Mouse (Mus musculus): ENCODE measurements around the gene Otop3. TPM values are rescaled to one million over a fixed set of nuclear protein-coding genes. Genes with fewer than 3 reads are reported as not detected.

Otop3 gene
- polyA plus RNA-seq, 1 experiment = not detected

GRCm38 (mm10) chr11:115370368-115370767, 35.8 kb downstream of the Otop3 start:
- Histone ChIP-seq H3K27me3 (ENCODE audit: control insufficient read depth, insufficient read depth, insufficient read length) (no peaks in the 10 kb centered on the region), H3K79me3 (ENCODE audit: low read depth) (no peaks in the 10 kb centered on the region), H3K4me3 (ENCODE audit: insufficient read depth, poor library complexity, severe bottlenecking) (no peak overlapping the region), H3K79me2 (ENCODE audit: control insufficient read depth, insufficient read depth) (no peaks in the 10 kb centered on the region), H3K36me3 (ENCODE audit: control insufficient read depth, insufficient read depth) (no peaks in the 10 kb centered on the region), H3ac (ENCODE audit: control insufficient read depth, insufficient read length, low read depth) (no peak overlapping the region)
- TF ChIP-seq FOSL1 (IDR thresholded peaks at IDR 0.05; ENCODE audit: insufficient read depth, low read length, poor library complexity, severe bottlenecking) = no peak
- no peak for TF ChIP-seq MAX (IDR thresholded peaks at IDR 0.05)
- no peak for TF ChIP-seq CEBPB (IDR thresholded peaks at IDR 0.05; ENCODE audit: low read depth)
- no peak for TF ChIP-seq USF1 (IDR thresholded peaks at IDR 0.05; ENCODE audit: low read depth)
- no peak for TF ChIP-seq CTCF (IDR thresholded peaks at IDR 0.05; ENCODE audit: control insufficient read depth, insufficient read depth, insufficient read length)
- no peak for TF ChIP-seq MYOD1 (IDR thresholded peaks at IDR 0.05; ENCODE audit: control insufficient read depth, insufficient read length, low read depth)
- no peak for TF ChIP-seq MYOG (IDR thresholded peaks at IDR 0.05; ENCODE audit: control insufficient read depth, extremely low read depth, insufficient read length)

- H3K36me3 ChIP-seq (ENCODE audit: control insufficient read depth, insufficient read depth) = no peaks in the 10 kb centered on the region
- no peak overlapping the region for H3ac ChIP-seq (ENCODE audit: control insufficient read depth, insufficient read length, low read depth)
- no peaks in the 10 kb centered on the region for H3K79me2 ChIP-seq (ENCODE audit: control insufficient read depth, insufficient read depth)
- no peak overlapping the region for H3K4me3 ChIP-seq (ENCODE audit: insufficient read depth, poor library complexity, severe bottlenecking)
- no peak for TF ChIP-seq USF1 (IDR thresholded peaks at IDR 0.05; ENCODE audit: low read depth)
- TF ChIP-seq MAX (IDR thresholded peaks at IDR 0.05) = no peak
- TF ChIP-seq CEBPB (IDR thresholded peaks at IDR 0.05; ENCODE audit: low read depth) = no peak
- TF ChIP-seq CTCF (IDR thresholded peaks at IDR 0.05; ENCODE audit: control insufficient read depth, insufficient read depth, insufficient read length) = no peak
- no peaks in the 10 kb centered on the region for H3K27me3 ChIP-seq (ENCODE audit: control insufficient read depth, insufficient read depth, insufficient read length)
- no peaks in the 10 kb centered on the region for H3K79me3 ChIP-seq (ENCODE audit: low read depth)
Measured at GRCm38 (mm10) chr11:115371354-115371753, 36.8 kb downstream of the Otop3 start.

GRCm38 (mm10) chr11:115372015-115372414, 37.5 kb downstream of the Otop3 start:
- Histone ChIP-seq H3K27me3 (ENCODE audit: control insufficient read depth, insufficient read depth, insufficient read length) (no peaks in the 10 kb centered on the region), H3K36me3 (ENCODE audit: control insufficient read depth, insufficient read depth) (no peaks in the 10 kb centered on the region), H3K4me3 (ENCODE audit: insufficient read depth, poor library complexity, severe bottlenecking) (no peak overlapping the region), H3ac (ENCODE audit: control insufficient read depth, insufficient read length, low read depth) (no peak overlapping the region), H3K79me3 (ENCODE audit: low read depth) (no peaks in the 10 kb centered on the region), H3K79me2 (ENCODE audit: control insufficient read depth, insufficient read depth) (no peaks in the 10 kb centered on the region)
- TF ChIP-seq CTCF (IDR thresholded peaks at IDR 0.05; ENCODE audit: control insufficient read depth, insufficient read depth, insufficient read length) = no peak
- no peak for TF ChIP-seq CEBPB (IDR thresholded peaks at IDR 0.05; ENCODE audit: low read depth)
- TF ChIP-seq MAX (IDR thresholded peaks at IDR 0.05) = no peak
- TF ChIP-seq USF1 (IDR thresholded peaks at IDR 0.05; ENCODE audit: low read depth) = no peak
- TF ChIP-seq FOSL1 (IDR thresholded peaks at IDR 0.05; ENCODE audit: insufficient read depth, low read length, poor library complexity, severe bottlenecking) = no peak
- no peak for TF ChIP-seq MYOD1 (IDR thresholded peaks at IDR 0.05; ENCODE audit: control insufficient read depth, insufficient read length, low read depth)

GRCm38 (mm10) chr11:115372737-115373136, 38.2 kb downstream of the Otop3 start:
- H3K79me2 ChIP-seq (ENCODE audit: control insufficient read depth, insufficient read depth) = no peaks in the 10 kb centered on the region
- no peak overlapping the region for H3K4me3 ChIP-seq (ENCODE audit: insufficient read depth, poor library complexity, severe bottlenecking)
- H3K36me3 ChIP-seq (ENCODE audit: control insufficient read depth, insufficient read depth) = no peaks in the 10 kb centered on the region
- TF ChIP-seq MAX (IDR thresholded peaks at IDR 0.05) (no peak), MYOD1 (IDR thresholded peaks at IDR 0.05; ENCODE audit: control insufficient read depth, insufficient read length, low read depth) (no peak), CTCF (IDR thresholded peaks at IDR 0.05; ENCODE audit: control insufficient read depth, insufficient read depth, insufficient read length) (no peak), CEBPB (IDR thresholded peaks at IDR 0.05; ENCODE audit: low read depth) (no peak), USF1 (IDR thresholded peaks at IDR 0.05; ENCODE audit: low read depth) (no peak), FOSL1 (IDR thresholded peaks at IDR 0.05; ENCODE audit: insufficient read depth, low read length, poor library complexity, severe bottlenecking) (no peak), MYOG (IDR thresholded peaks at IDR 0.05; ENCODE audit: control insufficient read depth, extremely low read depth, insufficient read length) (no peak)
- no peaks in the 10 kb centered on the region for H3K79me3 ChIP-seq (ENCODE audit: low read depth)
- H3ac ChIP-seq (ENCODE audit: control insufficient read depth, insufficient read length, low read depth) = no peak overlapping the region
- no peaks in the 10 kb centered on the region for H3K27me3 ChIP-seq (ENCODE audit: control insufficient read depth, insufficient read depth, insufficient read length)

- Histone ChIP-seq H3K27me3 (ENCODE audit: control insufficient read depth, insufficient read depth, insufficient read length) (no peaks in the 10 kb centered on the region), H3ac (ENCODE audit: control insufficient read depth, insufficient read length, low read depth) (peak overlapping the region; percentile 32), H3K79me3 (ENCODE audit: low read depth) (no peaks in the 10 kb centered on the region), H3K4me3 (ENCODE audit: insufficient read depth, poor library complexity, severe bottlenecking) (no peak overlapping the region), H3K79me2 (ENCODE audit: control insufficient read depth, insufficient read depth) (no peaks in the 10 kb centered on the region), H3K36me3 (ENCODE audit: control insufficient read depth, insufficient read depth) (no peaks in the 10 kb centered on the region)
- TF ChIP-seq FOSL1 (IDR thresholded peaks at IDR 0.05; ENCODE audit: insufficient read depth, low read length, poor library complexity, severe bottlenecking) (no peak), CEBPB (IDR thresholded peaks at IDR 0.05; ENCODE audit: low read depth) (peak; percentile 20), MYOD1 (IDR thresholded peaks at IDR 0.05; ENCODE audit: control insufficient read depth, insufficient read length, low read depth) (peak; percentile 74), MAX (IDR thresholded peaks at IDR 0.05) (peak; percentile 61), MYOG (IDR thresholded peaks at IDR 0.05; ENCODE audit: control insufficient read depth, extremely low read depth, insufficient read length) (no peak), CTCF (IDR thresholded peaks at IDR 0.05; ENCODE audit: control insufficient read depth, insufficient read depth, insufficient read length) (no peak), USF1 (IDR thresholded peaks at IDR 0.05; ENCODE audit: low read depth) (no peak)
Measured at GRCm38 (mm10) chr11:115373805-115374694, 39.5 kb downstream of the Otop3 start.

Measured in C2C12 (cell line).